Mouse (Mus musculus): ENCODE measurements around the gene Ankrd44. TPM values are rescaled to one million over a fixed set of nuclear protein-coding genes. Genes with fewer than 3 reads are reported as not detected.

Gene Ankrd44
- polyA plus RNA-seq, 1 experiment: 3.7 TPM

GRCm38 (mm10) chr1:54711568-54711967 lies 214.6 kb downstream of the Ankrd44 start:
- Histone ChIP-seq H3K27ac (ENCODE audit: insufficient read depth, low read depth, low read length) (no peak overlapping the region), H3K4me1 (ENCODE audit: control insufficient read depth, insufficient read depth, insufficient read length, low read length) (no peaks in the 10 kb centered on the region), H3K36me3 (ENCODE audit: control insufficient read depth, insufficient read depth, low read length) (no peaks in the 10 kb centered on the region), H3K27me3 (ENCODE audit: control insufficient read depth, insufficient read depth, low read length) (no peaks in the 10 kb centered on the region), H3K4me3 (ENCODE audit: low read depth, low read length) (no peak overlapping the region)
- TF ChIP-seq POLR2A (IDR thresholded peaks at IDR 0.05; ENCODE audit: low read depth, low read length) (no peak), CTCF (IDR thresholded peaks at IDR 0.05; ENCODE audit: extremely low read depth, insufficient read length, insufficient replicate concordance, low read depth, low read length) (no peak)
- 95% methylated on average over 3 of the region's 3 CpGs for WGBS

GRCm38 (mm10) chr1:54710550-54710949 lies 215.6 kb downstream of the Ankrd44 start:
- H3K4me3 ChIP-seq (ENCODE audit: low read depth, low read length): no peak overlapping the region
- no peaks in the 10 kb centered on the region for H3K27me3 ChIP-seq (ENCODE audit: control insufficient read depth, insufficient read depth, low read length)
- H3K4me1 ChIP-seq (ENCODE audit: control insufficient read depth, insufficient read depth, insufficient read length, low read length): no peaks in the 10 kb centered on the region
- H3K36me3 ChIP-seq (ENCODE audit: control insufficient read depth, insufficient read depth, low read length): no peaks in the 10 kb centered on the region
- no peak overlapping the region for H3K27ac ChIP-seq (ENCODE audit: insufficient read depth, low read depth, low read length)
- WGBS: 70% methylated on average over 1 of the region's 1 CpGs
- TF ChIP-seq POLR2A (IDR thresholded peaks at IDR 0.05; ENCODE audit: low read depth, low read length) (no peak), CTCF (IDR thresholded peaks at IDR 0.05; ENCODE audit: extremely low read depth, insufficient read length, insufficient replicate concordance, low read depth, low read length) (no peak)

- Histone ChIP-seq H3K36me3 (ENCODE audit: control insufficient read depth, insufficient read depth, low read length) (no peaks in the 10 kb centered on the region), H3K27me3 (ENCODE audit: control insufficient read depth, insufficient read depth, low read length) (no peaks in the 10 kb centered on the region), H3K4me3 (ENCODE audit: low read depth, low read length) (no peak overlapping the region), H3K27ac (ENCODE audit: insufficient read depth, low read depth, low read length) (no peak overlapping the region), H3K4me1 (ENCODE audit: control insufficient read depth, insufficient read depth, insufficient read length, low read length) (no peaks in the 10 kb centered on the region)
- TF ChIP-seq CTCF (IDR thresholded peaks at IDR 0.05; ENCODE audit: extremely low read depth, insufficient read length, insufficient replicate concordance, low read depth, low read length) (no peak), POLR2A (IDR thresholded peaks at IDR 0.05; ENCODE audit: low read depth, low read length) (no peak)
- WGBS: 88% methylated on average over 8 of the region's 8 CpGs
These were observed 218.2 kb downstream of the Ankrd44 start for GRCm38 (mm10) chr1:54707888-54708565.

GRCm38 (mm10) chr1:54707036-54707887 lies 218.9 kb downstream of the Ankrd44 start:
- Histone ChIP-seq H3K27ac (ENCODE audit: insufficient read depth, low read depth, low read length) (no peak overlapping the region), H3K27me3 (ENCODE audit: control insufficient read depth, insufficient read depth, low read length) (no peaks in the 10 kb centered on the region), H3K4me3 (ENCODE audit: low read depth, low read length) (no peak overlapping the region), H3K4me1 (ENCODE audit: control insufficient read depth, insufficient read depth, insufficient read length, low read length) (no peaks in the 10 kb centered on the region), H3K36me3 (ENCODE audit: control insufficient read depth, insufficient read depth, low read length) (no peaks in the 10 kb centered on the region)
- WGBS: 69% methylated on average over 10 of the region's 10 CpGs
- 0 out of 2 replicates have a peak, but pooled peaks have one; percentile 4 for TF ChIP-seq CTCF (IDR thresholded peaks at IDR 0.05; ENCODE audit: extremely low read depth, insufficient read length, insufficient replicate concordance, low read depth, low read length)
- TF ChIP-seq POLR2A (IDR thresholded peaks at IDR 0.05; ENCODE audit: low read depth, low read length): no peak

GRCm38 (mm10) chr1:54706621-54707020 lies 219.6 kb downstream of the Ankrd44 start:
- no peak overlapping the region for H3K4me3 ChIP-seq (ENCODE audit: low read depth, low read length)
- 24% methylated on average over 3 of the region's 3 CpGs for WGBS
- H3K4me1 ChIP-seq (ENCODE audit: control insufficient read depth, insufficient read depth, insufficient read length, low read length): no peaks in the 10 kb centered on the region
- no peak overlapping the region for H3K27ac ChIP-seq (ENCODE audit: insufficient read depth, low read depth, low read length)
- no peaks in the 10 kb centered on the region for H3K36me3 ChIP-seq (ENCODE audit: control insufficient read depth, insufficient read depth, low read length)
- H3K27me3 ChIP-seq (ENCODE audit: control insufficient read depth, insufficient read depth, low read length): no peaks in the 10 kb centered on the region
- TF ChIP-seq POLR2A (IDR thresholded peaks at IDR 0.05; ENCODE audit: low read depth, low read length) (no peak), CTCF (IDR thresholded peaks at IDR 0.05; ENCODE audit: extremely low read depth, insufficient read length, insufficient replicate concordance, low read depth, low read length) (no peak)

GRCm38 (mm10) chr1:54703466-54703865 lies 222.7 kb downstream of the Ankrd44 start:
- Histone ChIP-seq H3K27me3 (ENCODE audit: control insufficient read depth, insufficient read depth, low read length) (no peaks in the 10 kb centered on the region), H3K27ac (ENCODE audit: insufficient read depth, low read depth, low read length) (no peak overlapping the region), H3K36me3 (ENCODE audit: control insufficient read depth, insufficient read depth, low read length) (peaks cover 2% of the 10 kb centered on the region; the same call in 1 of the 2 replicates), H3K4me1 (ENCODE audit: control insufficient read depth, insufficient read depth, insufficient read length, low read length) (no peaks in the 10 kb centered on the region), H3K4me3 (ENCODE audit: low read depth, low read length) (no peak overlapping the region)
- WGBS: 86% methylated on average over 1 of the region's 1 CpGs
- TF ChIP-seq POLR2A (IDR thresholded peaks at IDR 0.05; ENCODE audit: low read depth, low read length) (no peak), CTCF (IDR thresholded peaks at IDR 0.05; ENCODE audit: extremely low read depth, insufficient read length, insufficient replicate concordance, low read depth, low read length) (no peak)

DNA sequence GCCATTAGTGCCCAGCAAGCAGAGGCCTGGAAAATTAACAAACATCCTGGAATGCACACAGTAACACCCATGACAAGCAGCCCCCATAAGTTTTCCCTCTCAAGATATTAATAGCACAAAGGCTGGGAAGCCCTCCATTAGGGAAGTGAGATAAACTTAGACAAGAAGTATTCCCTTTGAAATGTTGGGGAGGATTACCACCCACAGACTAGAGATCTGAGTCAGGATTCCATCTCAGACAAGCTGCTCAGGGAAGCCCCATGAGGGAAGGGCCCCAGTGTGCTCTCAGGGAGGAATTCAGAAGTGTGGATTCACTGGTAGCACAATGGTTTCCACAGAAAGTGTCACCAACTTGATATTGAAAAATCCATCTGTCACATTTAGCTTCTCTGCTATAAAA lies 223.3 kb downstream of the Ankrd44 start:
- peaks cover 2% of the 10 kb centered on the region; the same call in 1 of the 2 replicates for H3K36me3 ChIP-seq (ENCODE audit: control insufficient read depth, insufficient read depth, low read length)
- H3K27me3 ChIP-seq (ENCODE audit: control insufficient read depth, insufficient read depth, low read length): no peaks in the 10 kb centered on the region
- no peaks in the 10 kb centered on the region for H3K4me1 ChIP-seq (ENCODE audit: control insufficient read depth, insufficient read depth, insufficient read length, low read length)
- no peak overlapping the region for H3K27ac ChIP-seq (ENCODE audit: insufficient read depth, low read depth, low read length)
- no peak overlapping the region for H3K4me3 ChIP-seq (ENCODE audit: low read depth, low read length)
- TF ChIP-seq CTCF (IDR thresholded peaks at IDR 0.05; ENCODE audit: extremely low read depth, insufficient read length, insufficient replicate concordance, low read depth, low read length) (no peak), POLR2A (IDR thresholded peaks at IDR 0.05; ENCODE audit: low read depth, low read length) (no peak)

Measured in small intestine, adult 2 months (tissue).